Mouse (Mus musculus) right cerebral cortex, postnatal 14 days (tissue): Measurements from ENCODE around the gene Hecw2.
A peak's percentile ranks its signal among the peaks of the same experiment; 100 is the strongest.

Source experiments
- DNase-seq: peaks from one replicate; pipeline ENCODE4 v3.0.0; 2022

Gene Hecw2

DNA sequence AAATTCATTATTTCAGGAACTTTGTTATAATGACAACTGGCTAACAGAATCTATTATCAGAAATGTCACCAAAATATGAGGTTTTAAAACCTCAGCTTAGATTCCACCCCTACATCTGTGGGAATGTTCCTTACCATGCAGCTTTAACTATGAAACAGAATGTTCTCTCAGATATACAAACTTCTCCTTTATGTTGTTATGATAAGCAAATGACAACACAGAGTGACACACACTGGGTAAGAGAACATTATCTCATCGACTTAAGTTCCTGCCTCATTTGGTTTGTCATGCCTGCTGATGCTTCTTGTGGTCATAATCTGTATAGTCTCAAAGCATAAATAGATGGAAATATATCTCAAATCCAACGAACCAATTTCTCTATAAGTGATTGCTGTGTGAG lies 312.5 kb downstream of the Hecw2 start:
- no peak for DNase-seq

DNA sequence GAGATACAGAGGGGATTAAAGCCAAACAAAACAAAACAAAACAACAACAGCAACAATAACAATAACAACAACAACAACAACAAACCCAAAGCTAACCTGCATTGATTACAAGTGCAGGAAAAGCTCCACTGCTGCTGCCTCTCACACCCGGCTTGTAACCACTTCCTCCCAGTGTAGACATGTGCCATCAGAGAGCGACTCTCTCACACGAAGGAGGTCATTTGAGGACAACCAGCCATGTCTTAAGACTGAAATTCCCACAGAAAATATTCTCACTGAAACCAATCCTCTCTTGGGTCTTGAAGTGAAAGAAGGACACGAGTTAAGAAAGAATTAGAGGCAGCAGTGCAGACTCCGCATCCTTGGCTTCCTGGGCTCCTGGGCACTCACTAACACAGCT lies 319.0 kb downstream of the Hecw2 start:
- no peak for DNase-seq

DNA sequence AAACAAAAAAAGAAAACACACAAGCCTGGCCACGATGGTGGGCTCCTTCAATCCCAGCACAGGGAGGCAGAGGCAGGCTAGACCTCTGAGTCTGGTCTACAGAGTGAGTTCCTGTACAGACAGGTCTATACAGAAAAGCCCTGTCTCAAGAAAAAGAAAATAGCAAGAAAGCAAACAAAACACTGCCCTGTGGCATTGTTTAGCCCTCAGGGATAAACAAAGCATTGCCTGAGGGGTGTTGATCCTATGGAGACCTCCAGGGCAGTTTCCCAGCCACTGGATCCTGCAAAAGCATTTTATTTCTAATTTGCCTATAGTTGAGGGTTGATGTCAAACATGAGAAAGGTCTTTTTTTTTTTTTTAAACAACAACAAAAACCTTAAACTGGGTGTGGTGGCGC lies 327.7 kb downstream of the Hecw2 start:
- no peak for DNase-seq

DNA sequence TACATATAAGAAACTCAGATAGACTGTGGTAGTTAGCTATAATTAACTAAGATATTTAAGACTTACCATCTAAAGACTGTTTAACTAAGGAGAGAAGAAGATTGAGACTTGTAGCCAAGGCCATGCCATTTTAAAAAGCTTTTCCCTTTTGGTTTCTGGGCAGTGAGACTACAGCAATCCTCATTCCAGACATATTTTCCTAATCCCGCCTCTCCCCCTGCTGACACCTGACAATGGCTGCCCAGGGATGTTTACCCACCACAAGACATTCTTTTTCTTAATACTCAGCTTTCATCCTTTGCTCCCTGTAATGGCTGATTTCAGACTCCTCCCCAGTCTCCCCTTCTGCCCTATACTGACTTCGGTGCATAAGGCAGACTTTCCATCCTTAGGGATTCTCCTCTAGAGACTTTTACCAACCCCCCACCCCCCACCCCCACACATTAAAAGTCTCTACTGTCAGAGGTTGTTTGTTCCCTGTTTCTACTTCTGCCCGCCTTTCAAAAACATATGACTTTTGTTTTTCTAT lies 328.5 kb downstream of the Hecw2 start:
- DNase-seq = no peak

DNA sequence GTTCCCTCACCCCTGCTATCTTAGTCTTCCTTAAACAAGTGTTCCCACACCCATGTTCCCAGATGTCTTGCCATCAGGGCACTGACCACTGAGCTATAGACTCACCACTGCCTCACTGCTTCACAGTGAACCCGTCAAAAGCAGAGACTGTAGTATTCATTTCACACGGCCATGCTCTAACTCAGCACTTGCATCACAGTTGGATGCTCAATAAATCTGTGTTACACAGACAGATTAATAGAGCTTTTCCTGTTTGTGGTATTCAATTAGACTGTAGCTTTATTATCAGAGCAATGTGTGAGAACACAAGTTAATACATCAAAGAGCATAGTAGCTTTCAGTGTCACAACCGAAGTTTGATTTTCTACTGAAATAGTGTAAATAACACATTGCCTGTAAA lies 330.9 kb downstream of the Hecw2 start:
- DNase-seq = no peak

DNA sequence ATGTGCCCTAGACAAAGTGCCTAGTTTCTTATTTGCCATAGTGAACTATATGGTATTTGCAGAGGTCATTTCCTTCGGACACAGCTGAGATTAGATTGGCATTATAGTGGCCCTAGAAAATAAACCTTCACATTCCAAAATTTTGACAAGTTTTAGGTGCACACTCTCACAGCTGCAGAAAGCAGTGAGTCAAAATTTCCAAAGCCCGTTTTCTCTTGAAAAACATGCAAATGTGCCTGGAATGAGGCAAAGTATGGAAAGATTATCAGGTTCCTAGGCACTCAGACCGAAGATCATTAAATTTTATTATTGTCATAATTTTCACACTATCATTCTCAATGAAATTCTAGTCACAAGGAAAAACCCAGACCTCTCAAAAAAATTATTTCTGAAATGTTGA lies 334.4 kb downstream of the Hecw2 start:
- no peak for DNase-seq

DNA sequence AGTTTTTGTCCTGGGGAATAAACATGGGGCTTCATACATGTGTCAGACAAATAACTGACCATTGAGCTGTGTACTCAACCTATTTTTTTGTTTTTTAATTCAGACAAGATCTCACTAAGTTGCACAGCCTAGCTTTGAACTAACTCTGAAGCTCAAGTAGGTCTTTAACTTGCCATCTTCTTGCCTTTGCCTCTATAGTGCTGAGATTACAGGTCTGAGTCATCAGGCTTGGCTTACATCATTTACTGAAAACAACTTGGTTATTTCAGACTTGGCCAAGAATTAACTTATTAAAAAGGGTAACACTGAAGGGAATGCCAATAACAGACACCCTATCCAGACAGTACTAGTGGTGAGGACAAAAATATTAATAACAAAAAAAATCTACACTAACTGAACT lies 335.8 kb downstream of the Hecw2 start:
- no peak for DNase-seq

DNA sequence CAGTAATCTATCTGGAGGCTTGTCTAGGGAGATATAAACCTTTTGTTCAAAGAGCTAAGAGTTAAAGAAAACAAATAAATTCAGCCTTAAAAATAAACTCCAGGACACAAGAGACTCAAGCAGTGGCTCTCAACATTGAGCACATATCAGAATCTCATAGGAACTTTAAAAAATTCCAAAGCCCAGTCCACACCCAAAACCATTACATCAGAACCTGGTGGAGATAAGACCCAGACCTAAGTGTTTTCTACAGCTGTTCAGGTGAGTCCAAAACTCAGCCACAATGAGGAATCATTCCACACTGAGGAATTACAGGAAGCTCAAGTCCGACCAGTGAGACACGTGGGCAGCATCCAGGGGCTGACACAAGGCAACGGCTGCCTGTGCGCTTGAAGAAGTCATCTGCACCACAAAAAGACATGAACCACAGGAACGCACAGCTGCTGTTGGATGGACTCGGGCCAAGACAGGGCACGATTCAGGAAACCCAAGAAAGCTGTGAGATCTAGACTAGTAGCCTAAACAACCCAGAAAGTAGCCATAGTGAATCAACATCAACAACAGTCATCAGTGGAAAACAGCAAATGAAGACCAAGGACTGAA lies 338.4 kb downstream of the Hecw2 start:
- DNase-seq = peak; percentile 14

DNA sequence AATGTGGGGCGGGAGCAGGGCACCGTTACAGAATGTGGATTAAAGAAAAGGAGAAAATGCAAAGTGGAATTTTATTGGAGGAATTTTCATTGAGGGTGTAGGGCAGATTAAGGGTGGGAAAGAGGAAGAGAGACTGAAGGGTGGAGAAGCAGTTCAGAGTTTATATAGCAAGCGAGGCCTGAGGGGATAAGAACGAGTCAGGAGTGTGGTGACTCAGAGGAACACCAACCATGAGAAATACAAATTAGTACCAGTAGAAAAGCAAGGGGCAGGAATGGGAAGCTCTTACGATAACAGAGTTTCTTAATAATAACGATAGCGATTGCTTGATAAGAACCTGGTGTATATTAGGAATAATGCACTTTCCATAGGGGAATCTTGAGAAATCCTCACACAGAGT lies 339.2 kb downstream of the Hecw2 start:
- no peak for DNase-seq

DNA sequence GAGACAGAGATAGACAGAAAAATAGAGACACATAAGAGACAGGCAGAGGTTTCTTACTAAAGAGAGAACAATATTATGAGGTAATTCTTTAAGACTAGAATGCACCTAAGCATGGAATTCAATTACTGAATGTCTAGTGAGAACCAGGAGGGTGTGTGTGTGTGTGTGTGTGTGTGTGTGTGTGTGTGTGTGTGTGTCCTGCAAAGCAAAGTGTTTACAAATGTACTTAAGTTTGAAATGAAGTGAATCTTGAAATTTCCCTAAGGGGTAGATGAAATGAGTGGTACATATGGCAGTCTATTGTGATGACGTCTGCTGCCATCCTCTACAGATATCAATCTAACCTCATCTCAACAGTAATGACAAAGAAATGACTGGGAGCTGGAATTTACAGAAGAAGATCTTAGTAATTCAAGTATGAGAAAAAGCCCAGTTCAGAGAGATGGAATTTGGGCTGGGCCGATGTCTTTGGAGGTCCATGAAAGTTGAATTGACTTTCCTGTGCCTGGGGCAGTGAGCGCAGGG lies 342.8 kb downstream of the Hecw2 start:
- DNase-seq = no peak

DNA sequence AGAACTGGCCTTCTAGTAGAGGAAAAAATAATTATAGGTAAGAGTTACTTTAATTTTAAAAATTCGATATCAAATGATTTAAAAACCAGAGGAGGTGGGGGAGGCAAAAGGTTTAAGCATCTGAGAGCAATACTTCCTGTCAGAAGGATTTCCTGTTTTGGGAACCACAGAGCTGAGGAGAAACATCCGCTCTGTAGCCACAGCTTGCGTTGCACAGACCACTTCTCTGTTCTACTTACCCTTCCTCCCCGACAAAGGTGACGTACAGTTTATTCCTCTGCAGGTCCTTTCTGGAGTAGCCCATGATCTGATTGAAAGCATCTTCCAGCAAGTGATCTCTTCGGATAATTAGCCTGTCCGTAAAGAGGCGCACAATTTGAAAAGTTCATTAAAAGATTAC lies 343.6 kb downstream of the Hecw2 start:
- DNase-seq = no peak

DNA sequence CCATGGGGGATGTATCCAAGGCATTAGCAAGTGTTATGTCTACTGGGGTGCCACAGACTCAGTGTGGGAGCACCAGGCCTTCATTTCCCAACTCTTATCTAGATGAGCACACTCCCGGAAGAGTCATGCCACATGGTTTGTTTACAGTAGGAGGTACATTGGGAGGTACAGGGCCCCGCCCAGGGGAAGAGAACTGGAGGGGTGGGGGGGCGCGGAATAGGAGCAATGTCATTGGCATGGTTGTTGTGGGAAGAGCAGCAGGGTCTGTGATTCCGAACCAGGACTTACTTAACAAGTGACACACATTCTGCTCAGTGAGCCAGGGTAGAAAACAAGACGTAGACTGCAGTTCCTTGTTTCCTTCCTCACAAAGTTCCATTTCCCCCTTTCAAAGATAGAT lies 344.1 kb downstream of the Hecw2 start:
- no peak for DNase-seq

DNA sequence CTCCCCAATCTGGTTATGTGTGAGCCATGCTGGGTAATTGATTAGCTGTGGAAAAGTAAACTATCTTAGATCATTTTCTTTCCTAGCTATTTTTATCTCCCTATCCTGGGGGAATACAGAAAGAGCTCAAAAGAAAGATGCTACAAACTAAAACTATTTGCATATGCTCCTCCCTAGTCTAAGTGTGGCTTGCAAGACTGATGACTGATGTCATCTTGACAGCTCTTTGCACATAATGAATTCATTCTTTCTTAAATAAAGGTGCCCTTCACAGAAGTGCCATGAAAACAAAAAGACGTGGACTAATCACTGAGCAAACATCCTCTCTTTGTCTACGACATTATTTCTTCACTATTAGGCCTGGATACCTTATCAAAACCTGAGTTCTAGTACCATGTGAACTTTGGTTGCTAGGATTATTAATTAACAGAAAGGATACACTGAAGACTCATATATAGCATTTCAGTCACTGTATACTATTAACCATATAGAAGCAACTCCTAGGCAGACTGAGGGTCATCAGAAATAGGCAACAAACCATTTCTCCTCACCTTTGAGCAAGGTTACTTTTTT lies 348.2 kb downstream of the Hecw2 start:
- DNase-seq = no peak

DNA sequence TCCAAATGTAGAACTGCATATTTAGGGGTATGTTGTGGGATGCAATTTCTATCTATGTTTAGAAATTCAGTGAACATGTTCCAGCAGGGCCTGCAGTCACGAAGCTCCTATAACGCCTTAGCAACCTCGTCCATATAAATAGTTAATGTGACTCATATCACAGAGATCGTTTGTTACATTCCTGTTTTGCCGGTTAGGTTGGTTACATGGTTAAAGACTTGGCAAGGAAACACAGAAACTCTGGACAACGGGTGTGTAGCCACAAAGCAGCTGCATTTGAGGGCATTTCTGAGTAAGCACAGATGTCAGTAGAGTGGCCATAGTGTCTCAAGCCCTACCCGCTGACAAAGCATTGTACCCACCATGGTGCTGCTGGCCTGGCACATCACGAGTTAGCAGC lies 349.1 kb downstream of the Hecw2 start:
- DNase-seq = no peak

DNA sequence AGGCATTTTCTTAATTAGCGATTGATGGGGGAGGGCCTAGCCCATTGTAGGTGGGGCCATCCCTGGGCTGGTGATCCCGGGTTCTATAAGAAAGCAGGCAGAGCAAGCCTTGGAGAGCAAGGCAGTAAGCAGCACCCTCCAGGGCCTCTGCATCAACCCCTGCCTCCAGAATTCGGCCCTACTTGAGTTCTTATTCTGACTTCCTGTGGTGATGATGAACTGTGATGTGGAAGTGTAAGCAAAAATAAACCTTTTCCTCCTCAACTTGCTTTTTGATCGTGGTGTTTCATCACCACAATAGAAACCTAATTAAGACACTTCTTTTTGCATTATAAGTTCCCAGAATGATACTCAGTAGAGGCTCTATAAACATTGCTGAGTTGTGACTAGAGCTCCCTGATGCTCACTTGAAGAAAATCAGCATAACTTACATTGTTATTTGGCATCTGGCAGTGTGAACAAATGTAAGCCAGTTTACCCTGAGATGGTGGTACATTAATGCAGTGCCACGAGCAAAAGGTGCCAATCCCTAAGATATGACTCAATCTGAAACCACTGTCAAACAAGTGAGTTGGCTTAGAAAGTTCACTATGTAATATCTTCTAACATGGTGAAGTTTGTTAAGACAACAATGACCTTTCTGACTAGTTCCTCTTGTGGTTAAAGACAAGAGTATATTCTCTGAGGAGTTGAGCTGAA lies 349.9 kb downstream of the Hecw2 start:
- DNase-seq = no peak

DNA sequence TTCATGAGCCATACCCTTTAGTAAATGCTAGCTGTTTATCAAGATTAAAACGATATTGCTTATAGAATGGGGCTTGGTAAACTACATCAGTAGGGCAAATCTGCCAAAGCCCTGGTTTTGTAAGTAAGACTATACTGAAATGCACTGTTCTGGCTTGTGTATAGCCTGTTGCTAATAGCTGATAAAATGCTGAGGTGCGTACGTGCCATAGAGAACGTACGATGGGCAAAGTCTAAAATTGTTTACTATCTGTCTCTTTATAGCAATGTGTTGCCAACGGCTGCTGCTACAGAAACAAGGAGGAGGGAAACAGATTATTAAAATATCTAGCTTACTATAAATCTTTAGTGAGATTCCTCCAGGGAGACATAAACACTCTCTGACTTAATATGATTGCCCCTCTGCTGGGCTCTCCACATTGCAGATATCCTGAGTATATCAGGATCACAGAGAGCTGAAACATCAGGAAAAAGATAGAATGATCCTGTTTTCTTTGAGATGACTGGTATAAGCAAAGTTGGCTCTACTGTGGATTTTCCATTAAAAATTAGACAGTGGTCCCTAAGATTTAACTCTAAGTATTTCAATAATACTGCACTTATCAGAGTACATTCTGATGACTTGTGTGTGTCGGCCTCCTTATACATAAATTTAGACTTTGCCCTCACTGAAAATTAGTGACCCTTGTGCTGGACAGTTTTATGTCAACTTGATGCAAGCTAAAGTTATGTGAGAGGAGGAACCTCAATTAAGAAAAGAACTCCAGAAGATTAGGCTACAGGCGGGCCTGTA lies 350.6 kb downstream of the Hecw2 start:
- DNase-seq = no peak

DNA sequence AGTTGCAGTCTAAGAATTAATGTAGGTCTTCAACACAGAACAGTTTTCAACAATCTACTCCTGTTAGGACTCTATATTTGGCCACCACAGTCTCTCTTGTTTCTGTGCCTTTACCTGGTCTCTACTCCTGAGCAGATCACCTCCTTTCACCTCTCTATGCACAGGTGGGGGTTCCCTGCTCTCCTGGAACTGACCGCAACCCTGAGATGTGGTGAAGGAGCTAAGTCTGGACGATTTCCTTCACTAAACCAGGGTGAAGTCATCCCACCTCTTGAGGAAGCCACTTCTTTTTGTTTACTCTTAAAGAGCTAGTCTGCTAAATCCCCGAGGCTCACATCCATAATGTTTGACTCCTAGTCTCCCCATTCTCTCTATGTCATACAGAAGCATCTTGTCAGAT lies 351.9 kb downstream of the Hecw2 start:
- DNase-seq = no peak

DNA sequence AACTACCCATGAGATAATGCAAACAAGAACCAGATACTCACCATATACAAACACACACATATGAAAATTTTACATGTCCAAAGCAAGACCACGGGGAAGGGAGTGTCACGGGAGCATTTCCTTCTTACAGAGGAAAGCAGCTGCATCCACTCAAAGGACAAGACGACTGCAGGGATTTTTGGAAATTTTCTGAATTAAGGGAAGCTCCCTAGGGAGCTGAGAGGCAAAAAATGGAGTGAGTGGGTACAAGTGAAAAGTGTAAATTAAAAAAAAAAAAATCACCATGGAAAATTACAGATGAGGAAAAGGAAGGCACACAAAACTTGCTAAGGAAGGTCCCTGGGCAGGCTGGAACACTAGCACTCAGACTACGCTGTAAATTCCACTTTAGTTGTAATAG lies 353.9 kb downstream of the Hecw2 start:
- DNase-seq = no peak

DNA sequence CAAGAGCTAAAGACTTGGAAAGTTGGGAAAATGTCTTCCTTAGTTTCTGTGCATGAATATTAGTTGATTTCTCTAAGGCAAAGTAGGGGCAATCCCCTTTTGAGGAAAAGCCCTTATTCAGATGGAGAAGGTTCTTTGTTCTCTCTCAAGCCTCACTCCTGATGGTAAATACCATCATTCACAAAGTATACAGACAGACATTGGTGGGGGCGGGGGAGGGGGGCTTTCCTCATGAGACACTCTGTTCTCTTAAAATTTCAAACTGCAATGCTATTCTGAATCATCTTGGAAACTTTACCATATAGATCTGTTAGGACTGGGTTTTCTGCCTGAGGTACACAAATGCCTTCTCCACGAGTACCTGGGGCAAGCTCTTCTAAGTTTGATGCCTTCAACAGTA lies 355.6 kb downstream of the Hecw2 start:
- DNase-seq = no peak

DNA sequence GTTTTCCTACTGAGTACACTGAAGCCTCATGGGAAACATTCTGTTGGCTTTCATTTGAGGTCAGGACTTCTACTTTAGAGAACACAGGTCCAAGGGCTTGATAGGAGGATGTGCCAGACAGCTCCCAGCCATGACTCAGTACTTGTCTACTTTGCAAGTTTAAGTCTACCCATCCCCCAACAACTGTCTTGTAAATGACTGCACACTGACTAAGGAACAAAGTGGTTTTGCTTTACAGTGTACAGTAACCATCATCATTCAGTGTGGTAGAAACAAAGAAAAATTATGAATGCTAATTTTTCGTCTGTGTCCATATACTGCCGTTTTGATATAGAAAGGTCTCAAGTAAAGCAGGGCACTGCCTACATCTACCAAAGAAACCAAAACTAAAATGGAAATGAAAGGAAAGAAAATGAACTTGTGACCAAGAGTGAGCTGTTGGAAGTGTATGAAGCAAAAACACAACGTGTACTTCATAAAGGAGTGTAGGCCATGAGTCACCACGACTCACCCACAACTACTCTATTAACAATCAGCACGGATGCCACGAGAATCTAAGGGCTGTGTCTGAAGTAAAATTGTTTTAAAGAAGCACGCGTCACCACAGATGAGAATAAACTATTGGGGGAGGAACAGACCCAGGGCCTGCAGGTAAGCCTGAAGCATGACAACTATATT lies 356.6 kb downstream of the Hecw2 start:
- no peak for DNase-seq

DNA sequence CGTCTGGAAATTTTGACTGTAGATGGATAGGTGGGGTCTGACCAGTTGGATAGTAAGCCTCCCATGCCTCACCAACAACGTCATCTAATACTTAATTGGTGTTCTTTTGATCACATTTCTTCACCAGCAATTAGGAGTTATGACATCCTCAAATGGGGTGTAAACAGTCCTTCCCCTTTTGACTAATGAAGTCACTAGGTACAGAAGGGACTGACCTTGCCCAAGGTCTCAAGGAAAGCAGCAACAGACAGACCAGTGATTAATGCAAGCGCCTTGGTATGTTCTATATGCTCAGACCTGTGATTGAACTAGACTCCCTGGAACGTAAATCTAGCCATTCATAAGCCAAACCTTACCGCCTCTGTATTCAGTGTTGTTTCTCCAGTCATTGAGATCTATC lies 364.7 kb downstream of the Hecw2 start:
- no peak for DNase-seq

DNA sequence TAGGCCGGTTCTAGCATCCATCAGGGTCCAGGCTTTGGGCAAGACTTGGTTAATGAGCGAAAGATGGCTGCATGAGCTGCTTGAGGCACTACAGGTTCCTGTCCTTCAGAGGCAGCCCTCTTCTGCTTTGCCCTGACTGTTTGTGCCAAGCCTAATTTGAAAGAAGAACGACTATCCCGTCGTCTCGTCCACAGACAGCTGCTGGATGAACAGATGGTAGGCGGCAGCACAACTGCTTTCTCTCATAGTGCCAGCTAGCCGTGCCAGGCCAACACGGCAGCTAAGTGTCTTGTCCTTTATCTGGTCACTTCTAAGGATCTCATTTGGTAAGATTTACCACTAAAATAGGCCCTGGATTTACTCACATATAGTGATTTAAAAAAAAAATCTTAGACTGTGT lies 365.9 kb downstream of the Hecw2 start:
- no peak for DNase-seq
